Mouse (Mus musculus) spleen, postnatal 14 days (tissue): ENCODE data around the gene Atp1a1.

Source experiments
- DNase-seq, 2 experiments: peaks; one replicate each; pipeline ENCODE4 v3.0.0; 2021 to 2022; ENCODE audit warnings: low spot score in 2 of 2

The Atp1a1 gene

GRCm38 (mm10) chr3:101556712-101557111 lies 47.8 kb downstream of the Atp1a1 start:
- no peak for DNase-seq

GRCm38 (mm10) chr3:101552621-101553620 lies 51.6 kb downstream of the Atp1a1 start:
- no peak for DNase-seq

GRCm38 (mm10) chr3:101551457-101552230 lies 52.8 kb downstream of the Atp1a1 start:
- peak; percentile 67 to 69 for DNase-seq

- no peak for DNase-seq
Observed at GRCm38 (mm10) chr3:101549749-101550148, 54.7 kb downstream of the Atp1a1 start.

- DNase-seq, result no peak
Observed at GRCm38 (mm10) chr3:101544116-101544515, 60.4 kb downstream of the Atp1a1 start.

- no peak for DNase-seq
Observed at GRCm38 (mm10) chr3:101541571-101541970, 62.9 kb downstream of the Atp1a1 start.

- DNase-seq, result no peak
Observed at GRCm38 (mm10) chr3:101540568-101540967, 63.9 kb downstream of the Atp1a1 start.

GRCm38 (mm10) chr3:101536322-101536721 lies 68.2 kb downstream of the Atp1a1 start:
- DNase-seq, result no peak

GRCm38 (mm10) chr3:101534311-101534710 lies 70.2 kb downstream of the Atp1a1 start:
- DNase-seq, result no peak

GRCm38 (mm10) chr3:101533373-101533772 lies 71.1 kb downstream of the Atp1a1 start:
- no peak for DNase-seq

GRCm38 (mm10) chr3:101530928-101531327 lies 73.6 kb downstream of the Atp1a1 start:
- DNase-seq, result no peak

- DNase-seq, result no peak
Observed at GRCm38 (mm10) chr3:101528900-101529594, 75.4 kb downstream of the Atp1a1 start.

GRCm38 (mm10) chr3:101528157-101528899 lies 76.2 kb downstream of the Atp1a1 start:
- DNase-seq, result no peak

- DNase-seq, result no peak
Observed at GRCm38 (mm10) chr3:101526603-101527002, 77.9 kb downstream of the Atp1a1 start.
